Mouse (Mus musculus) embryonic facial prominence, embryonic 14.5 days (tissue): ENCODE measurements around the gene Gm20388. TPM values are rescaled to one million over a fixed set of nuclear protein-coding genes. Genes with fewer than 3 reads are reported as not detected.

Experiments
- ATAC-seq: fragments of 200-750 bp; cut with Nextera tagmentation; 2 replicates; pipeline ENCODE4 v1.8.0; 2017; ENCODE audit warnings: low read depth, moderate number of reproducible peaks, moderate TSS enrichment
- DNase-seq: peaks from one replicate; pipeline ENCODE4 v3.0.0-alpha.2; 2015; ENCODE audit warnings: low spot score
- H3K27ac ChIP-seq: fragments of 300-500 bp; sonication (generic); replicated peaks from 2 replicates; pipeline ENCODE4 v1.5.1; 2014; ENCODE audit warnings: low read depth, mild to moderate bottlenecking, low read length, moderate library complexity
- H3K27me3 ChIP-seq: fragments of 300-500 bp; sonication (generic); replicated peaks from 2 replicates; pipeline ENCODE4 v1.6.1; 2014; ENCODE audit warnings: low read length; ENCODE audit not compliant: control insufficient read depth, insufficient read depth
- H3K36me3 ChIP-seq: fragments of 300-500 bp; sonication (generic); 2 replicates; pipeline ENCODE4 v1.6.1; 2014; ENCODE audit warnings: low read length, mixed read lengths; ENCODE audit not compliant: control insufficient read depth, insufficient read depth
- H3K4me1 ChIP-seq: fragments of 300-500 bp; sonication (generic); 2 replicates; pipeline ENCODE4 v1.6.1; 2014; ENCODE audit warnings: antibody characterized with exemption, low read length; ENCODE audit not compliant: control insufficient read depth, insufficient read depth
- H3K4me2 ChIP-seq: fragments of 300-500 bp; sonication (generic); 2 replicates; pipeline ENCODE4 v1.6.1; 2014; ENCODE audit warnings: low read depth, mild to moderate bottlenecking, low read length, moderate library complexity, mixed read lengths
- H3K4me3 ChIP-seq: fragments of 300-500 bp; sonication (generic); 2 replicates; pipeline ENCODE4 v1.5.1; 2014; ENCODE audit warnings: low read depth, mild to moderate bottlenecking, low read length
- H3K9ac ChIP-seq: fragments of 300-500 bp; sonication (generic); 2 replicates; pipeline ENCODE4 v1.6.1; 2014; ENCODE audit warnings: low read depth, mild to moderate bottlenecking, low read length, moderate library complexity, mixed read lengths
- H3K9me3 ChIP-seq: fragments of 300-500 bp; sonication (generic); 2 replicates; pipeline ENCODE4 v1.6.1; 2016; ENCODE audit warnings: low read length; ENCODE audit not compliant: control insufficient read depth
- WGBS: fragments of 180-500 bp; shearing (Covaris S2); extraction: QIAGEN DNeasy Blood & Tissue Kit; methylation state at CpG from one replicate; pipeline ENCODE4 v1.1.7; 2014; 5-methylcytosine and 5-hydroxymethylcytosine counted together
- polyA plus RNA-seq: library from polyadenylated mRNA; unstranded; fragments of >200 nt; fragmentation: Nextera tagmentation; extraction: Ambion mirVana; gene quantifications from 2 replicates; pipeline ENCODE4 v1.2.1, GENCODE M21; 2014

Gm20388 gene
- polyA plus RNA-seq, 1 experiment from 2014 or later, result not detected

GRCm38 (mm10) chr8:120585521-120585920, 674.9 kb downstream of the Gm20388 start:
- DNase-seq, result no peak
- 90% methylated on average over 10 of the region's 10 CpGs for WGBS
- no peak for ATAC-seq
- Histone ChIP-seq H3K27me3 (no peaks in the 10 kb centered on the region), H3K36me3 (peaks cover 39% of the 10 kb centered on the region), H3K9ac (no peak overlapping the region), H3K9me3 (no peaks in the 10 kb centered on the region), H3K4me1 (peaks cover 5% of the 10 kb centered on the region; the same call in 1 of the 2 replicates), H3K27ac (no peak overlapping the region), H3K4me2 (no peak overlapping the region), H3K4me3 (no peak overlapping the region)

GRCm38 (mm10) chr8:120588908-120589771, 678.5 kb downstream of the Gm20388 start, which contains the start of gene Gins2:
Gene Gins2, minus strand, starts transcription at chr8:120589304.
- DNase-seq, result peak; percentile 100
- peak; percentile 99 for ATAC-seq
- Histone ChIP-seq H3K4me2 (peak within 1 kb of the TSS; percentile 88), H3K4me3 (peak within 1 kb of the TSS; percentile 73), H3K9ac (peak within 1 kb of the TSS; percentile 82), H3K27me3 (no peaks in the 10 kb centered on the region), H3K4me1 (peaks cover 5% of the 10 kb centered on the region; the same call in 1 of the 2 replicates), H3K27ac (peak within 1 kb of the TSS; percentile 39; the same call in 1 of the 2 replicates), H3K36me3 (peaks cover 18% of the 10 kb centered on the region), H3K9me3 (no peaks in the 10 kb centered on the region)
- under 1% methylated on average over 64 of the region's 67 CpGs for WGBS

GRCm38 (mm10) chr8:120589921-120590320, 679.3 kb downstream of the Gm20388 start:
- peaks cover 5% of the 10 kb centered on the region; the same call in 1 of the 2 replicates for H3K4me1 ChIP-seq
- DNase-seq, result no peak
- H3K4me3 ChIP-seq, result peak overlapping the region; percentile 41
- 0 out of 2 replicates have a peak, but pooled peaks cover 4% of the 10 kb centered on the region for H3K9me3 ChIP-seq
- ATAC-seq, result no peak
- H3K27ac ChIP-seq, result peak overlapping the region; percentile 39; the same call in 1 of the 2 replicates
- 36% methylated on average over 2 of the region's 2 CpGs for WGBS
- H3K4me2 ChIP-seq, result peak overlapping the region; percentile 56
- peak overlapping the region; percentile 38 for H3K9ac ChIP-seq
- H3K27me3 ChIP-seq, result no peaks in the 10 kb centered on the region
- peaks cover 10% of the 10 kb centered on the region for H3K36me3 ChIP-seq

- ATAC-seq (no peak), DNase-seq (no peak)
- Histone ChIP-seq H3K9me3 (0 out of 2 replicates have a peak, but pooled peaks cover 4% of the 10 kb centered on the region), H3K36me3 (no peaks in the 10 kb centered on the region), H3K9ac (no peak overlapping the region), H3K4me3 (no peak overlapping the region), H3K4me2 (no peak overlapping the region), H3K27ac (no peak overlapping the region), H3K27me3 (no peaks in the 10 kb centered on the region), H3K4me1 (peaks cover 5% of the 10 kb centered on the region; the same call in 1 of the 2 replicates)
- WGBS, result 63% methylated on average over 10 of the region's 10 CpGs
Observed at GRCm38 (mm10) chr8:120591587-120592292, 681.1 kb downstream of the Gm20388 start.

- WGBS, result 96% methylated on average over 5 of the region's 5 CpGs
Observed at GRCm38 (mm10) chr8:120594571-120594970, 683.9 kb downstream of the Gm20388 start.

GRCm38 (mm10) chr8:120595963-120596362, 685.3 kb downstream of the Gm20388 start:
- WGBS, result 11% methylated on average over 5 of the region's 5 CpGs
- Histone ChIP-seq H3K4me1 (peaks cover 8% of the 10 kb centered on the region; the same call in 1 of the 2 replicates), H3K9me3 (0 out of 2 replicates have a peak, but pooled peaks cover 4% of the 10 kb centered on the region), H3K4me3 (no peak overlapping the region), H3K36me3 (no peaks in the 10 kb centered on the region), H3K27me3 (no peaks in the 10 kb centered on the region), H3K9ac (no peak overlapping the region), H3K27ac (no peak overlapping the region), H3K4me2 (no peak overlapping the region)
- DNase-seq (peak; percentile 48), ATAC-seq (0 out of 2 replicates have a peak, but pooled peaks have one; percentile 19)

More at GRCm38 (mm10) chr8:120594571-120594970, 683.9 kb downstream of the Gm20388 start:
- ATAC-seq (no peak), DNase-seq (no peak)
- Histone ChIP-seq H3K27ac (no peak overlapping the region), H3K4me2 (no peak overlapping the region), H3K4me1 (peaks cover 13% of the 10 kb centered on the region), H3K36me3 (no peaks in the 10 kb centered on the region), H3K9ac (no peak overlapping the region), H3K27me3 (no peaks in the 10 kb centered on the region), H3K4me3 (no peak overlapping the region), H3K9me3 (0 out of 2 replicates have a peak, but pooled peaks cover 4% of the 10 kb centered on the region)

- Histone ChIP-seq H3K36me3 (no peaks in the 10 kb centered on the region), H3K9me3 (0 out of 2 replicates have a peak, but pooled peaks cover 4% of the 10 kb centered on the region), H3K4me3 (no peak overlapping the region; the same call in 1 of the 2 replicates), H3K27me3 (no peaks in the 10 kb centered on the region), H3K4me2 (peak overlapping the region; percentile 48), H3K9ac (peak overlapping the region; percentile 41), H3K4me1 (peaks cover 8% of the 10 kb centered on the region; the same call in 1 of the 2 replicates), H3K27ac (no peak overlapping the region)
- ATAC-seq (peak; percentile 56), DNase-seq (peak; percentile 80)
- WGBS, result 33% methylated on average over 19 of the region's 24 CpGs
Observed at GRCm38 (mm10) chr8:120598579-120598978, 687.9 kb downstream of the Gm20388 start.

- Histone ChIP-seq H3K4me1 (peaks cover 8% of the 10 kb centered on the region; the same call in 1 of the 2 replicates), H3K4me2 (no peak overlapping the region), H3K4me3 (no peak overlapping the region), H3K9ac (no peak overlapping the region), H3K27me3 (no peaks in the 10 kb centered on the region), H3K9me3 (0 out of 2 replicates have a peak, but pooled peaks cover 2% of the 10 kb centered on the region), H3K27ac (no peak overlapping the region), H3K36me3 (no peaks in the 10 kb centered on the region)
- ATAC-seq, result no peak
- WGBS, result 52% methylated on average over 7 of the region's 7 CpGs
- peak; percentile 70 for DNase-seq
Observed at GRCm38 (mm10) chr8:120599504-120599903, 688.9 kb downstream of the Gm20388 start.
